9 mouse cellular contexts compared by ENCODE assay signal in the genomic region with DNA sequence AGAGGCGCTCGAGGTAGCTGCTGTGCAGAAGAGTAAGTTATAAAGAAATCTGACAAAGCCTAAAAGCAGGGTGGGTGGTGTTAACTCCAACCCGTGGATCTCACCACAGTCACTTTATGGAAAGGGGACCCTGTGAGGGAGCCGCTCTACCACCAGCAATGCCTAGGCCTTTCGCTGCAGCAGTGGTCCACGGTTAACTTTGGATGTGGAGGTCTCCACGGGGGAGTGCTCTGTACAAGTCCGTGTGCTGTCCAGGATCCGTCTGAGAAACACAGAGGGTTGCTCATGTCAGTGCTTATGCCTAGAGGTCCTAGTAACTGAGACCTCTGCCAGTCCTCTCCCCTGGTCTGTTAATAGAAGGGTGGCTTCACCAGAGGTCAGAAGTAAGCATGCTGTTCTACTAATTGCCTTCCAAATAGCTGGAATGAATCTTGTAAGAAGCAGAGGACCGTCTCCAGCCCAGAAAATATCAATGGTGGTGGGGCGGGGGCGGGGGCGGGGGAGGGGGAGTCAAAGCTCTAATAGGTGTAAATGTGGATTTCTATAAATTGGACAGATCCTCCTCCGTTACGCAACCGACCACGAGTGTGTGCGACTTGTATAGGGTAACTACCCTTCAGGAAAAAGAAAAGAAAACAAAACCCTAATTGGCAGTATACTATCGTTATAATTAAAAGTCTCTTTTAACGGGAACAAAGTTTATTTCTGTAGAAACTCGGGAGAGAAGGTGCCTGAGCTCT.
DNase-seq lines count a peak whose midpoint lies in the region; ATAC-seq lines count a peak whose summit lies in the region.
"Had no signal": no experiment of that assay in that cellular context is flagged by ENCODE, and none has a peak within 500 bp of the region (broad histone marks: within the 10 kb centered on the region; RNA-seq: fewer than 3 reads in every experiment).

No protein-coding gene starts in this region.

- H3K4me2 ChIP-seq in heart, embryonic 16.5 days (ENCODE audit: low read depth, low read length), result peak overlapping the region; percentile 56
- peak overlapping the region; percentile 46 for H3K4me2 ChIP-seq in embryonic facial prominence, embryonic 13.5 days
- H3K4me2 ChIP-seq in hindbrain, embryonic 11.5 days (replicated peaks; ENCODE audit: low read depth, low read length), result 0 out of 2 replicates have a peak overlapping the region, but pooled peaks have one; percentile 7
- no peak overlapping the region for H3K4me2 ChIP-seq in midbrain, embryonic 11.5 days

- no peak for DNase-seq in heart, postnatal 10 days
- no peak for DNase-seq in hindbrain, embryonic 11.5 days (ENCODE audit: low spot score)
- peak; percentile 79 for DNase-seq in midbrain, embryonic 11.5 days (ENCODE audit: low spot score, missing footprints)
- no peak for DNase-seq in layer of hippocampus, postnatal 36 days
- DNase-seq in layer of hippocampus, postnatal 10 days (ENCODE audit: low spot score in 2 of 2), result no peak
- no peak for DNase-seq in cerebellum, adult 18-20 months

- no peak for ATAC-seq in heart, embryonic 16.5 days (replicated peaks; ENCODE audit: extremely low read depth, insufficient read depth, low FRiP score)
- ATAC-seq in embryonic facial prominence, embryonic 13.5 days (ENCODE audit: insufficient number of reproducible peaks, insufficient read depth, low FRiP score, low TSS enrichment, low read depth), result no peak
- ATAC-seq in hindbrain, embryonic 11.5 days (ENCODE audit: low FRiP score), result peak; percentile 22; the same call in 1 of the 2 replicates
- peak; percentile 50; the same call in 1 of the 2 replicates for ATAC-seq in midbrain, embryonic 11.5 days (ENCODE audit: low FRiP score)
- ATAC-seq: inflammation-experienced regulatory T-cells, adult 6 months had no signal

- peaks cover 8% of the 10 kb centered on the region for H3K4me1 ChIP-seq in heart, embryonic 16.5 days (ENCODE audit: control insufficient read depth, insufficient read depth, low read length)
- H3K4me1 ChIP-seq in embryonic facial prominence, embryonic 13.5 days, result peaks cover 28% of the 10 kb centered on the region
- 0 out of 2 replicates have a peak, but pooled peaks cover 4% of the 10 kb centered on the region for H3K4me1 ChIP-seq in hindbrain, embryonic 11.5 days (replicated peaks; ENCODE audit: control insufficient read depth, insufficient read depth, low read length)
- peaks cover 2% of the 10 kb centered on the region; the same call in 1 of the 2 replicates for H3K4me1 ChIP-seq in midbrain, embryonic 11.5 days (ENCODE audit: control insufficient read depth, insufficient read depth, low read length)

- peaks cover 19% of the 10 kb centered on the region for H3K27me3 ChIP-seq in heart, embryonic 16.5 days (ENCODE audit: control insufficient read depth, insufficient read depth, low read length)
- peaks cover 9% of the 10 kb centered on the region for H3K27me3 ChIP-seq in embryonic facial prominence, embryonic 13.5 days
- H3K27me3 ChIP-seq in hindbrain, embryonic 11.5 days (ENCODE audit: control insufficient read depth, insufficient read depth, low read length), result 0 out of 2 replicates have a peak, but pooled peaks cover 2% of the 10 kb centered on the region
- H3K27me3 ChIP-seq in midbrain, embryonic 11.5 days (ENCODE audit: control insufficient read depth, insufficient read depth, low read length), result no peaks in the 10 kb centered on the region

- no peak overlapping the region for H3K9ac ChIP-seq in heart, embryonic 16.5 days (ENCODE audit: low read length)
- H3K9ac ChIP-seq in embryonic facial prominence, embryonic 13.5 days, result 0 out of 2 replicates have a peak overlapping the region, but pooled peaks have one; percentile 44
- H3K9ac ChIP-seq in hindbrain, embryonic 11.5 days (ENCODE audit: low read depth, low read length), result no peak overlapping the region
- no peak overlapping the region for H3K9ac ChIP-seq in midbrain, embryonic 11.5 days (ENCODE audit: low read length)

- H3K27ac ChIP-seq in heart, embryonic 16.5 days (ENCODE audit: low read length), result no peak overlapping the region
- peak overlapping the region; percentile 12; the same call in 1 of the 2 replicates for H3K27ac ChIP-seq in embryonic facial prominence, embryonic 13.5 days
- 0 out of 2 replicates have a peak overlapping the region, but pooled peaks have one; percentile 6 for H3K27ac ChIP-seq in hindbrain, embryonic 11.5 days (ENCODE audit: low read depth, low read length)
- H3K27ac ChIP-seq in midbrain, embryonic 11.5 days (ENCODE audit: low read depth, low read length), result no peak overlapping the region

- H3K9me3 ChIP-seq in heart, embryonic 16.5 days (replicated peaks; ENCODE audit: control insufficient read depth, low read length), result no peaks in the 10 kb centered on the region
- H3K9me3 ChIP-seq in embryonic facial prominence, embryonic 13.5 days, result no peaks in the 10 kb centered on the region
- H3K9me3 ChIP-seq in hindbrain, embryonic 11.5 days (ENCODE audit: control insufficient read depth, low read length), result no peaks in the 10 kb centered on the region
- no peaks in the 10 kb centered on the region for H3K9me3 ChIP-seq in midbrain, embryonic 11.5 days (ENCODE audit: control insufficient read depth, low read length)

- intact Hi-C loops in heart, postnatal 10 days (cut with DNase I), result no loop called here

- H3K36me3 ChIP-seq in heart, embryonic 16.5 days (ENCODE audit: control insufficient read depth, insufficient read depth), result no peaks in the 10 kb centered on the region
- no peaks in the 10 kb centered on the region for H3K36me3 ChIP-seq in embryonic facial prominence, embryonic 13.5 days
- H3K36me3 ChIP-seq in hindbrain, embryonic 11.5 days (ENCODE audit: control insufficient read depth, insufficient read depth, low read length), result no peaks in the 10 kb centered on the region
- H3K36me3 ChIP-seq in midbrain, embryonic 11.5 days (ENCODE audit: control insufficient read depth, insufficient read depth, low read length), result no peaks in the 10 kb centered on the region

- 32% methylated on average over 21 of the region's 21 CpGs for WGBS in heart, embryonic 16.5 days
- WGBS in embryonic facial prominence, embryonic 13.5 days, result 35% methylated on average over 21 of the region's 21 CpGs
- WGBS in hindbrain, embryonic 11.5 days, result 25% methylated on average over 21 of the region's 21 CpGs
- 38% methylated on average over 21 of the region's 21 CpGs for WGBS in midbrain, embryonic 11.5 days

- peak overlapping the region; percentile 28 for H3K4me3 ChIP-seq in heart, embryonic 16.5 days (ENCODE audit: low read length)
- H3K4me3 ChIP-seq in embryonic facial prominence, embryonic 13.5 days, result peak overlapping the region; percentile 16; the same call in 1 of the 2 replicates
- H3K4me3 ChIP-seq in hindbrain, embryonic 11.5 days (ENCODE audit: low read depth, low read length), result no peak overlapping the region
- H3K4me3 ChIP-seq in midbrain, embryonic 11.5 days (ENCODE audit: low read depth, low read length), result no peak overlapping the region

Comparison
In these comparisons a context has a peak if more than half of its experiments do, and no peak if none do; other contexts are left out.
1. ATAC-seq: peak in hindbrain, embryonic 11.5 days (single experiment) and midbrain, embryonic 11.5 days (single experiment); none in heart, embryonic 16.5 days (single experiment) and embryonic facial prominence, embryonic 13.5 days (single experiment).
2. H3K27ac ChIP-seq: peak in embryonic facial prominence, embryonic 13.5 days (single experiment) and hindbrain, embryonic 11.5 days (single experiment); none in heart, embryonic 16.5 days (single experiment) and midbrain, embryonic 11.5 days (single experiment).
3. H3K4me3 ChIP-seq: peak in heart, embryonic 16.5 days (single experiment) and embryonic facial prominence, embryonic 13.5 days (single experiment); none in hindbrain, embryonic 11.5 days (single experiment) and midbrain, embryonic 11.5 days (single experiment).